In genomic region chrX:94990903-94991302, GRCm38 (mm10) we compare ENCODE assay signal across 8 mouse cellular contexts. TPM values are rescaled to one million over a fixed set of nuclear protein-coding genes. Genes with fewer than 3 reads are reported as not detected.
DNase-seq lines count a peak whose midpoint lies in the region; ATAC-seq lines count a peak whose summit lies in the region.

No protein-coding gene starts in this region.

- ATAC-seq in kidney, embryonic 16.5 days (ENCODE audit: low FRiP score, low TSS enrichment) = no peak
- no peak for ATAC-seq in limb, embryonic 11.5 days (ENCODE audit: insufficient number of reproducible peaks, low FRiP score, low TSS enrichment, low read depth)
- ATAC-seq in neural tube, embryonic 14.5 days (ENCODE audit: low read depth) = 0 out of 2 replicates have a peak, but pooled peaks have one; percentile 28

- H3K4me2 ChIP-seq in kidney, embryonic 16.5 days (replicated peaks; ENCODE audit: low read depth, low read length) = peak overlapping the region; percentile 53
- H3K4me2 ChIP-seq in limb, embryonic 11.5 days (ENCODE audit: low read depth, severe bottlenecking) = no peak overlapping the region; the same call in 1 of the 2 replicates
- peak overlapping the region; percentile 52; the same call in 1 of the 2 replicates for H3K4me2 ChIP-seq in neural tube, embryonic 14.5 days (ENCODE audit: low read depth, low read length)

- no peak overlapping the region for H3K27ac ChIP-seq in kidney, embryonic 16.5 days (ENCODE audit: low read length)
- peak overlapping the region; percentile 85 for H3K27ac ChIP-seq in forebrain, embryonic 10.5 days
- H3K27ac ChIP-seq in limb, embryonic 11.5 days (replicated peaks; ENCODE audit: low read depth, low read length) = no peak overlapping the region
- H3K27ac ChIP-seq in neural tube, embryonic 14.5 days (ENCODE audit: low read depth, low read length) = no peak overlapping the region

- 76% methylated on average over 2 of the region's 2 CpGs for WGBS in kidney, embryonic 16.5 days
- WGBS in forebrain, embryonic 10.5 days = 86% methylated on average over 2 of the region's 2 CpGs
- 68% methylated on average over 2 of the region's 2 CpGs for WGBS in limb, embryonic 11.5 days
- 70% methylated on average over 2 of the region's 2 CpGs for WGBS in neural tube, embryonic 14.5 days

- H3K4me3 ChIP-seq in kidney, embryonic 16.5 days (ENCODE audit: low read length) = peak overlapping the region; percentile 42
- peak overlapping the region; percentile 45; the same call in 1 of the 2 replicates for H3K4me3 ChIP-seq in forebrain, embryonic 10.5 days
- H3K4me3 ChIP-seq in limb, embryonic 11.5 days (ENCODE audit: low read depth, low read length) = no peak overlapping the region
- no peak overlapping the region for H3K4me3 ChIP-seq in neural tube, embryonic 14.5 days (ENCODE audit: low read depth, low read length)

- H3K9ac ChIP-seq in kidney, embryonic 16.5 days (replicated peaks; ENCODE audit: low read length) = peak overlapping the region; percentile 58; the same call in 1 of the 2 replicates
- H3K9ac ChIP-seq in limb, embryonic 11.5 days (ENCODE audit: low read length) = peak overlapping the region; percentile 45; the same call in 1 of the 2 replicates
- H3K9ac ChIP-seq in neural tube, embryonic 14.5 days (replicated peaks; ENCODE audit: low read depth, low read length) = 0 out of 2 replicates have a peak overlapping the region, but pooled peaks have one; percentile 34

- no peaks in the 10 kb centered on the region for H3K9me3 ChIP-seq in kidney, embryonic 16.5 days (ENCODE audit: low read length)
- no peaks in the 10 kb centered on the region for H3K9me3 ChIP-seq in forebrain, embryonic 10.5 days
- no peaks in the 10 kb centered on the region for H3K9me3 ChIP-seq in limb, embryonic 11.5 days (ENCODE audit: control insufficient read depth, low read length)
- H3K9me3 ChIP-seq in neural tube, embryonic 14.5 days (ENCODE audit: control insufficient read depth, low read length) = no peaks in the 10 kb centered on the region

- DNase-seq in kidney, postnatal 4 days = no peak
- no peak for DNase-seq in forebrain, embryonic 10.5 days (ENCODE audit: extremely low spot score, low spot score)
- no peak for DNase-seq in limb, embryonic 11.5 days (ENCODE audit: low spot score)
- DNase-seq in adrenal gland, postnatal 14 days = no peak
- no peak for DNase-seq in B cell, adult 2 months
- DNase-seq in right cerebral cortex, postnatal 10 days (ENCODE audit: low spot score in 2 of 2) = no peak

- no peaks in the 10 kb centered on the region for H3K36me3 ChIP-seq in kidney, embryonic 16.5 days (ENCODE audit: insufficient read depth, low read length)
- H3K36me3 ChIP-seq in forebrain, embryonic 10.5 days (replicated peaks) = no peaks in the 10 kb centered on the region
- H3K36me3 ChIP-seq in limb, embryonic 11.5 days (ENCODE audit: control insufficient read depth, insufficient read depth, low read length) = no peaks in the 10 kb centered on the region
- H3K36me3 ChIP-seq in neural tube, embryonic 14.5 days (ENCODE audit: control insufficient read depth, insufficient read depth, low read length) = no peaks in the 10 kb centered on the region

- H3K27me3 ChIP-seq in kidney, embryonic 16.5 days (ENCODE audit: insufficient read depth, low read length) = peaks cover 9% of the 10 kb centered on the region; the same call in 1 of the 2 replicates
- peaks cover 62% of the 10 kb centered on the region for H3K27me3 ChIP-seq in forebrain, embryonic 10.5 days (ENCODE audit: poor library complexity, severe bottlenecking)
- H3K27me3 ChIP-seq in limb, embryonic 11.5 days (ENCODE audit: control insufficient read depth, insufficient read depth, low read length) = 0 out of 2 replicates have a peak, but pooled peaks cover 5% of the 10 kb centered on the region
- H3K27me3 ChIP-seq in neural tube, embryonic 14.5 days (ENCODE audit: control insufficient read depth, insufficient read depth, low read length) = no peaks in the 10 kb centered on the region

- no peaks in the 10 kb centered on the region for H3K4me1 ChIP-seq in kidney, embryonic 16.5 days (ENCODE audit: insufficient read depth, low read length)
- peaks cover 24% of the 10 kb centered on the region for H3K4me1 ChIP-seq in forebrain, embryonic 10.5 days
- H3K4me1 ChIP-seq in limb, embryonic 11.5 days (ENCODE audit: control insufficient read depth, insufficient read depth, low read length) = no peaks in the 10 kb centered on the region
- no peaks in the 10 kb centered on the region for H3K4me1 ChIP-seq in neural tube, embryonic 14.5 days (ENCODE audit: control insufficient read depth, insufficient read depth, low read length)

RNA-seq across cellular contexts. Expression of gene Spin4, which starts 35.6 kb away (rescaled TPM):
- 8.1 and 8.9 TPM in 2 replicates for polyA plus RNA-seq in kidney, embryonic 16.5 days (2015; fragmentation: Nextera tagmentation; extraction: Ambion mirVana)
- polyA plus RNA-seq in forebrain, embryonic 10.5 days (2016; fragmentation: Nextera tagmentation; extraction: Ambion mirVana) = 7.7 and 8.2 TPM in 2 replicates
- polyA plus RNA-seq in limb, embryonic 11.5 days (2014; fragmentation: Nextera tagmentation; extraction: Ambion mirVana) = 7.3 and 8.8 TPM in 2 replicates
- polyA plus RNA-seq in neural tube, embryonic 14.5 days (2014; fragmentation: Nextera tagmentation; extraction: Ambion mirVana) = 3.8 and 3.9 TPM in 2 replicates
- 2.4 and 2.7 TPM in 2 replicates for total RNA-seq in adrenal gland, postnatal 14 days (2021)

Comparison
In these comparisons a context has a peak if more than half of its experiments do, and no peak if none do; other contexts are left out.
1. H3K4me3 ChIP-seq: peak in kidney, embryonic 16.5 days (single experiment) and forebrain, embryonic 10.5 days (single experiment); none in limb, embryonic 11.5 days (single experiment) and neural tube, embryonic 14.5 days (single experiment).
2. Peak in every context shown above with its lines, with median percentiles within 50 percentile points of each other: H3K9ac ChIP-seq.